In genomic region chr5:45382804-45383203, GRCm38 (mm10) we compare ENCODE assay signal across 22 mouse cellular contexts.
DNase-seq lines count a peak whose midpoint lies in the region; ATAC-seq and TF ChIP-seq lines count a peak whose summit lies in the region.
"Had no signal": no experiment of that assay in that cellular context is flagged by ENCODE, and none has a peak within 500 bp of the region (broad histone marks: within the 10 kb centered on the region; RNA-seq: fewer than 3 reads in every experiment).

No protein-coding gene starts in this region.

- 81% methylated on average over 2 of the region's 2 CpGs for WGBS in midbrain, embryonic 13.5 days
- 83% methylated on average over 2 of the region's 2 CpGs for WGBS in midbrain, embryonic 11.5 days
- WGBS in midbrain, embryonic 14.5 days: 64% methylated on average over 2 of the region's 2 CpGs
- WGBS in midbrain, postnatal 0 days: 58% methylated on average over 2 of the region's 2 CpGs
- WGBS in midbrain, embryonic 15.5 days: 72% methylated on average over 2 of the region's 2 CpGs
- 78% methylated on average over 2 of the region's 2 CpGs for WGBS in midbrain, embryonic 10.5 days
- WGBS in midbrain, embryonic 16.5 days: 66% methylated on average over 2 of the region's 2 CpGs

- H3K4me2 ChIP-seq in midbrain, embryonic 13.5 days (replicated peaks): no peak overlapping the region
- H3K4me2 ChIP-seq in midbrain, embryonic 11.5 days: no peak overlapping the region
- H3K4me2 ChIP-seq in midbrain, embryonic 14.5 days (ENCODE audit: low read length): no peak overlapping the region
- H3K4me2 ChIP-seq in midbrain, postnatal 0 days (ENCODE audit: low read depth, low read length, poor library complexity, severe bottlenecking): no peak overlapping the region
- no peak overlapping the region for H3K4me2 ChIP-seq in midbrain, embryonic 15.5 days
- no peak overlapping the region for H3K4me2 ChIP-seq in midbrain, embryonic 16.5 days (ENCODE audit: low read length)

- no peak overlapping the region for H3K27ac ChIP-seq in midbrain, embryonic 13.5 days
- no peak overlapping the region for H3K27ac ChIP-seq in midbrain, embryonic 11.5 days (ENCODE audit: low read depth, low read length)
- H3K27ac ChIP-seq in midbrain, embryonic 14.5 days (replicated peaks; ENCODE audit: low read depth, low read length): no peak overlapping the region
- no peak overlapping the region for H3K27ac ChIP-seq in midbrain, postnatal 0 days (ENCODE audit: low read depth, low read length)
- no peak overlapping the region for H3K27ac ChIP-seq in midbrain, embryonic 15.5 days
- no peak overlapping the region for H3K27ac ChIP-seq in midbrain, embryonic 10.5 days (replicated peaks)
- no peak overlapping the region for H3K27ac ChIP-seq in midbrain, embryonic 16.5 days (ENCODE audit: low read length)

- H3K4me3 ChIP-seq in midbrain, embryonic 13.5 days (replicated peaks): no peak overlapping the region
- H3K4me3 ChIP-seq in midbrain, embryonic 11.5 days (ENCODE audit: low read depth, low read length): no peak overlapping the region
- no peak overlapping the region for H3K4me3 ChIP-seq in midbrain, embryonic 14.5 days (replicated peaks; ENCODE audit: low read depth, low read length)
- no peak overlapping the region for H3K4me3 ChIP-seq in midbrain, postnatal 0 days (ENCODE audit: low read depth, low read length)
- no peak overlapping the region for H3K4me3 ChIP-seq in midbrain, embryonic 15.5 days
- no peak overlapping the region for H3K4me3 ChIP-seq in midbrain, embryonic 10.5 days
- no peak overlapping the region for H3K4me3 ChIP-seq in midbrain, embryonic 16.5 days (ENCODE audit: low read depth, low read length)

- no peak overlapping the region for H3K9ac ChIP-seq in midbrain, embryonic 13.5 days (replicated peaks)
- H3K9ac ChIP-seq in midbrain, embryonic 11.5 days (ENCODE audit: low read length): no peak overlapping the region
- no peak overlapping the region for H3K9ac ChIP-seq in midbrain, embryonic 14.5 days (replicated peaks; ENCODE audit: low read length)
- H3K9ac ChIP-seq in midbrain, postnatal 0 days (replicated peaks; ENCODE audit: low read length, poor library complexity, severe bottlenecking): no peak overlapping the region
- H3K9ac ChIP-seq in midbrain, embryonic 15.5 days: no peak overlapping the region
- H3K9ac ChIP-seq in midbrain, embryonic 16.5 days (ENCODE audit: low read depth, low read length): no peak overlapping the region

- no peaks in the 10 kb centered on the region for H3K27me3 ChIP-seq in midbrain, embryonic 13.5 days
- no peaks in the 10 kb centered on the region for H3K27me3 ChIP-seq in midbrain, embryonic 11.5 days (ENCODE audit: control insufficient read depth, insufficient read depth, low read length)
- no peaks in the 10 kb centered on the region for H3K27me3 ChIP-seq in midbrain, embryonic 14.5 days (ENCODE audit: control insufficient read depth, insufficient read depth, low read length)
- H3K27me3 ChIP-seq in midbrain, postnatal 0 days (ENCODE audit: insufficient read depth, low read length): no peaks in the 10 kb centered on the region
- no peaks in the 10 kb centered on the region for H3K27me3 ChIP-seq in midbrain, embryonic 15.5 days (replicated peaks)
- no peaks in the 10 kb centered on the region for H3K27me3 ChIP-seq in midbrain, embryonic 10.5 days (ENCODE audit: low read depth, poor library complexity, severe bottlenecking)
- no peaks in the 10 kb centered on the region for H3K27me3 ChIP-seq in midbrain, embryonic 16.5 days (ENCODE audit: control insufficient read depth, insufficient read depth, low read depth, low read length)
- H3K27me3 ChIP-seq: CH12.LX had no signal

- H3K4me1 ChIP-seq in midbrain, embryonic 13.5 days (replicated peaks): no peaks in the 10 kb centered on the region
- H3K4me1 ChIP-seq in midbrain, embryonic 11.5 days (ENCODE audit: control insufficient read depth, insufficient read depth, low read length): no peaks in the 10 kb centered on the region
- no peaks in the 10 kb centered on the region for H3K4me1 ChIP-seq in midbrain, embryonic 14.5 days (ENCODE audit: control insufficient read depth, insufficient read depth, low read length)
- no peaks in the 10 kb centered on the region for H3K4me1 ChIP-seq in midbrain, postnatal 0 days (ENCODE audit: insufficient read depth, low read length)
- H3K4me1 ChIP-seq in midbrain, embryonic 15.5 days: no peaks in the 10 kb centered on the region
- H3K4me1 ChIP-seq in midbrain, embryonic 10.5 days: no peaks in the 10 kb centered on the region
- H3K4me1 ChIP-seq in midbrain, embryonic 16.5 days (ENCODE audit: control insufficient read depth, insufficient read depth, low read length): no peaks in the 10 kb centered on the region

- TF ChIP-seq CTCF in midbrain, postnatal 0 days (IDR thresholded peaks at IDR 0.05): no peak

- peak; percentile 45; the same call in 1 of the 2 replicates for ATAC-seq in midbrain, embryonic 13.5 days
- no peak for ATAC-seq in midbrain, embryonic 11.5 days (ENCODE audit: low FRiP score)
- ATAC-seq in midbrain, embryonic 14.5 days (ENCODE audit: low FRiP score, low TSS enrichment): peak; percentile 34; the same call in 1 of the 2 replicates
- no peak for ATAC-seq in midbrain, postnatal 0 days (ENCODE audit: low FRiP score)
- peak; percentile 80 for ATAC-seq in midbrain, embryonic 15.5 days (replicated peaks)
- ATAC-seq in midbrain, embryonic 16.5 days: peak; percentile 62
- ATAC-seq: activated CD4-positive, CD25-positive, alpha-beta regulatory T cell, adult 4 months; CD4-positive, CD25-positive, alpha-beta regulatory T cell, adult 4 months; Patski had no signal

- DNase-seq in midbrain, embryonic 11.5 days (ENCODE audit: low spot score, missing footprints): no peak
- DNase-seq in midbrain, embryonic 14.5 days: peak; percentile 20
- DNase-seq in midbrain, postnatal 0 days (ENCODE audit: low spot score): no peak
- no peak for DNase-seq in midbrain, embryonic 10.5 days (ENCODE audit: low spot score)
- DNase-seq in right cerebral cortex, postnatal 10 days (ENCODE audit: low spot score in 2 of 2): no peak
- DNase-seq: adrenal gland, adult 2 months; adrenal gland, adult 8-10 months; adrenal gland, postnatal 10 days; adrenal gland, postnatal 14 days; adrenal gland, postnatal 25 days; adrenal gland, postnatal 36 days; B cell, adult 2 months; cerebellum, adult 11 months; cerebellum, adult 11-12 months had no signal

- no peaks in the 10 kb centered on the region for H3K9me3 ChIP-seq in midbrain, embryonic 13.5 days
- no peaks in the 10 kb centered on the region for H3K9me3 ChIP-seq in midbrain, embryonic 11.5 days (ENCODE audit: control insufficient read depth, low read length)
- H3K9me3 ChIP-seq in midbrain, embryonic 14.5 days (ENCODE audit: control insufficient read depth, low read length): no peaks in the 10 kb centered on the region
- no peaks in the 10 kb centered on the region for H3K9me3 ChIP-seq in midbrain, postnatal 0 days (ENCODE audit: low read length)
- H3K9me3 ChIP-seq in midbrain, embryonic 15.5 days: no peaks in the 10 kb centered on the region
- H3K9me3 ChIP-seq in midbrain, embryonic 10.5 days (replicated peaks): no peaks in the 10 kb centered on the region
- no peaks in the 10 kb centered on the region for H3K9me3 ChIP-seq in midbrain, embryonic 16.5 days (replicated peaks; ENCODE audit: control insufficient read depth, low read length, poor library complexity, severe bottlenecking)
- H3K9me3 ChIP-seq: G1E had no signal

- no peaks in the 10 kb centered on the region for H3K36me3 ChIP-seq in midbrain, embryonic 13.5 days
- no peaks in the 10 kb centered on the region for H3K36me3 ChIP-seq in midbrain, embryonic 11.5 days (ENCODE audit: control insufficient read depth, insufficient read depth, low read length)
- no peaks in the 10 kb centered on the region for H3K36me3 ChIP-seq in midbrain, embryonic 14.5 days (ENCODE audit: control insufficient read depth, insufficient read depth, low read length)
- H3K36me3 ChIP-seq in midbrain, postnatal 0 days (ENCODE audit: insufficient read depth, low read length): no peaks in the 10 kb centered on the region
- no peaks in the 10 kb centered on the region for H3K36me3 ChIP-seq in midbrain, embryonic 15.5 days (replicated peaks)
- no peaks in the 10 kb centered on the region for H3K36me3 ChIP-seq in midbrain, embryonic 10.5 days
- H3K36me3 ChIP-seq in midbrain, embryonic 16.5 days (ENCODE audit: control insufficient read depth, insufficient read depth, low read length): no peaks in the 10 kb centered on the region
- H3K36me3 ChIP-seq: G1E had no signal

Comparison
In these comparisons a context has a peak if more than half of its experiments do, and no peak if none do; other contexts are left out.
1. ATAC-seq: peak in midbrain, embryonic 13.5 days (single experiment), midbrain, embryonic 14.5 days (single experiment), midbrain, embryonic 15.5 days (single experiment) and midbrain, embryonic 16.5 days (single experiment); none in midbrain, embryonic 11.5 days (single experiment) and midbrain, postnatal 0 days (single experiment).